Mouse (Mus musculus) cerebellum, adult (tissue): ENCODE data around the gene Ppp4c.

Experiments used
- ATAC-seq: cut with Nextera tagmentation; 2 replicates; pipeline ENCODE4 v1.9.2; 2017; ENCODE audit warnings: mild to moderate bottlenecking, moderate library complexity, mixed read lengths; ENCODE audit not compliant: insufficient number of reproducible peaks, low FRiP score, low TSS enrichment

Ppp4c gene

GRCm38 (mm10) chr7:126802134-126802889 is 10.0 kb upstream of the Ppp4c start:
- ATAC-seq, result no peak

DNA sequence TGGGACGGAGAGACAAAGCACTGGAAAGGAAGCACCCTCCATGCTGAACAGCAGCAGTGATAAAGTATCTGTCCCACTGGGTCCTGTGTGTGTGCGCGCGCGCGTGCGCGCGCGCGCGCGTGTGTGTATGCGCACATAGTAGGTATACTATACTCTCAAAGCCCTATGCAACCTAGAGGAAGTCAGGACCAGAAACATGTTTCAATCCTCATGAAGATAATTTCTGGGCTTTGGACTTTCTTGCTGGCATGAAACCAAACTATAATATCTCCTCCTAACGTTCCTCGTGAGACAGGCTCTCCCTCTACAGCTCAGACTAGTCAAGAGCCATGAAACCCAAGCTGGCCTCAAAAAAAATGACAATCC is 8.7 kb upstream of the Ppp4c start:
- ATAC-seq, result no peak

DNA sequence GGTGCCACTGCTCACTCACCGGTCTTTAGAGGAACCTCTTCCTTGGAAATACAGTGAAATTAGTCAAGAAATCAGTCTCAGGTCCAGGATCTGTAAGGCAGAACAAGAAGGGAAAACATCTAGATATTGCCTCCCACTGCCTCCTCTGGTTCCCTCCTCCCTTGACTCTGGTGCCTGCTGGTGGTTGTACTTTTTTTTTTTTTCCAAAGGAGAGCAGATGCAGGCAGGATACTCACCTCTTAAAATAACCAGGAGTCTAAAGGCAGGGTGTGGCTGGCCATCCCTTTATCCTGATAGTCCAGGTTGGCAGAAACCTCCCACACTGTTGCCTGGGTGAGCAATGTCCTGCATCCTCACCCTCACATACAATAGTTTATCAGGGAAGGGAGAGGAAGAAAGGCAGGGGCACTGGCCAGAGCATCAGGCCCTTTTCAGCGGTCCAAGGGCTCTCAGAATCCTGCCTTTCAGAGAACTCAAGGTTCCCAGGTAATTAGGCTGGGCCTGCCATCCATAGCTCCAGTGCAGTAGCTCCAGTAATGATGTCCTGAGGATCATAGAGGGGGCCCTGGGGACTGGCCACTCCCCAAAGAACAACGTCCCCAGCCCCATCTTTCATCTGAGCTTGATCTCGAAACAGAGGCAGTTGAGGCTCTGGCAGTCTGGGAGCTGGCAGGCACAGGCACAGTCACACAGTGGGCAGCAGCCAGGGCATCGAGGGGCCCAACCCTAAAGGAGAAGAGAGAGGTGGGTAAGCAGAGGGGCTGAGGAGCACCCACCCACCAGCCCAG is 8.2 kb upstream of the Ppp4c start:
- ATAC-seq, result no peak

DNA sequence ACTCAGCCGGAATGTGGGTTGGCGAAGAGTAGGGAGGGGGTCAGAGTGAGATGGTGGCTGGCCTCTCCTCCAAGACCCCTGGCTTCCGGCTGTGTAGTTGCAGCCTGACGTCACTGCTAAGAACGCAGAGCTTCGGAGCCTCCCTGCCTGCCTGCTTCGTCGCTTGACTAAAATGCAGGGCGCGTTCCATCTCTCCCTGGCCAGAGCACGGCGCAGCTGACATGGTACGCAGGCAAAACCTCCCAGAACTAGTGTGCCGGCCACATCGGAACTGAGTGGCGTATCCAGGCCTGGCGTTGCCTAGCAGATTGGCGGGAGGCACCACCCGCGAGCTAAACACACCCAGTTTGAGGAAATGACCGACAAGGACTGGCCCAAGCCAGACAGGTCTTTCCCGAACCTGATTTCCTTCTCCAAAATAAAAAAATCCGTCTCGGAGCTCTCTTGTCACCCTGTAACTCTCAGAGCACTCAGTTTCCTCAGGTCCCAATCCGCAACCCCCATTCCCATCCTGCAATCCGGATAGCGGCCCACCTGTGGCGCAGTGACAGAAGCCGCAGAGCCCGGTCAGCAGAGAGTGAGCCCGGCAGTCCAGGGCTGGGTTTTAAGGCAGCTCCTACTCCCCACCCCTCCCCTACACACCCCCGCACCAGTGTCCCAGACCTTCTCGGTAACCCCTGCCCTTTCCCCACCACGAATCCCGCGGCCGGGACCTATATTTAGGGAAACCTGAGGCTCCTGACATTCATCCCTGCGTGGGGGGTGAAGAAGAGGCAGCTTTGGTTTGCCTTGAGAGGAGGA is 7.4 kb upstream of the Ppp4c start:
- peak; percentile 45 for ATAC-seq

DNA sequence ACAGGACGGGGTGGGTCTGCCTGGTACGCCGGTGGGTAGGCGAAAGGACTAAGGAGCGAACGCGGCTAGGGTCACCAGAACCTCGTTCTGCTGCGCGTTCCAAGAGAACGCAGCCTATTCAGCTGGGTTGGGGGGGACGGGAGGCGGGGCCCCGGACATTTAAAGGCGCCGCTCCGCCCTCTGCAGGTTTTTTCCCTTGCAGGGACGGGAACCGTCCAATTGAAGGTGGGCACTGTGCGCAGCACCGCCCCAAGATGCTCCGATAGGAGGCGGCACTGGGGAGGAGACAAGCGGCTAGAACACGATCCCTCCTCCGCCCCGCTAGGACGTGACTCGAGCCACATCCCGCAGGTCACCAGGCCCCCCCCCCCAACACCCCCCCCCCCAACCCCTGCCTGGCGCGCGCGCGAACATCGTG is 6.8 kb upstream of the Ppp4c start:
- ATAC-seq, result peak; percentile 79

DNA sequence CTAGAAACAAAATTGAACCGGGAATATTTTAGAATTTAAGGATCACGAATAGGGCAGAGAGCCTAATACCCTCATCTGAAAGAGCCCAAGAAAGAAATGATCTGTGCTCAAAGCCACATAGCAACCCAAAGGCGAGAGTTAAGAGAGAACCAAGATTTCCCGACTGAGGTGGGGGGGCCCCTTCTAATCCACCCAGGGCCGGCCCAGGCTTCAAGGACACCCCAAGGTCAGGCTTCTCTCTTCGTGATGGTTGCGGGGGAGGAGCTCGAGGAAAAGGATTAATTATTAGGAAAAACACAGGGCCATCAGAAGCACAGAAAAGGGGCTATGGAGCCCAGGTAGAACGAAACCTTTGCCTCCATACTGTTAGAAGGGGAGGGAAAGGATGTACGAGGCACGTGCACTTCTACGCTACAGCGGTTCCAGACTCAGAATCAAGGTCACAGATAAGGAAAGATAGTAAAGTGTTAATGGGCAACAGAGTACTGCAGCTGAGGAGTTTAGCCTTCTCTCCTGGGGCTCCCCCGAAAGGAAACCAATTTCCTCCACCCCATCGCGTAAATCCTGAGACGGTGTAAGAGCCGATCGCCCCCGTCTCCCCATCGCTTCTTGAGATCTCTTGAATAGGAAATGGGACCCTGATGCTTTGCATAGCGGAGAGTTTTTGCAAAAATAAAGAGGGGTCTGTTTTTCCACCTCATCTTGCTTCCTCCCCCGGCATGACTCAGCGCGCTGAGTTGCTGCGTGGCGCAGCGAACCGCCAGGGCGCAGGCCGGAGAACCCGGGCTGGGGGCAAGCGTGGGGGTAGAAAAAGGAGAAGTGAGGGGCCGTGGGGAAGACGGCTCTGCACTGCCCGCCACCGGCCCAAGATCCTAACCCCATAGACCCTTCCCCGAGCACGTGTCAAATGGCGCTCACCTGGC is 6.1 kb upstream of the Ppp4c start:
- no peak for ATAC-seq

DNA sequence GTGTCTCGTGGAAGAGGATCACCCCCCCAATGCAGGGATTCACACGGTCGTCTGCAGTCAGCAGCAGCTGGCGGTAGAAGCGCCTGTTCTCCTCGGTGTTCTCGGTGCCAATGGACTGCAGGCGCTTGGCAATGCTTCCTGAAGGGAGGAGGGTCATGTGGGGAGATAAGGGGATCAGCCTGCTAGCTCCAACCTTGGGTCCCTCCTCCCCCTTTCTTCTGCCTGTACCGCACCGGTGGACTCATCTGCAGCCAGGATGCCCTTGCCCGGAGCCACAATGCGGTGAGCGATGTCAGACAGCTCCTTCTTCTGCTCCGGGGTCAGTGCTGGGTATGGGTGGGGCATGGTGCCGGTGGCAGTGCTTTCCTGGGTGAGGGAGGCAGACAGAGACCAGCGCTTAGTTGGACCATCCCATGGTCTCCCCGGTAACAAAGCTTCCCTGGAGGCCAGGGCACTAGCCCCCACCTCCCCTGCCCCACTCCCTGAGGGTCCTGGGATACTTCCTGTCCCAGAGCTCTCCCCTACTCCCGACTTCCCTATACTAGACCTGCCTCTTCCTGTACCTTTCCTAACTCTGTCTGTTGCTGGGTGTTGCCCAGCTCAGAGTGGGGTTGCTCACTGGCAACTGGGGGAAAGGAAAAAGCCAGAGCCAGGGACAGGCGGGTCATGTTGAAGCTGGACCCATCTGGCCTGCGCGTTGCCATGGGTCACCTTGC is 5.3 kb upstream of the Ppp4c start, which contains the start of gene Fam57b:
Gene Fam57b (plus strand): TSS at position 258 of the 716 bp plus-strand sequence.
- ATAC-seq, result no peak

DNA sequence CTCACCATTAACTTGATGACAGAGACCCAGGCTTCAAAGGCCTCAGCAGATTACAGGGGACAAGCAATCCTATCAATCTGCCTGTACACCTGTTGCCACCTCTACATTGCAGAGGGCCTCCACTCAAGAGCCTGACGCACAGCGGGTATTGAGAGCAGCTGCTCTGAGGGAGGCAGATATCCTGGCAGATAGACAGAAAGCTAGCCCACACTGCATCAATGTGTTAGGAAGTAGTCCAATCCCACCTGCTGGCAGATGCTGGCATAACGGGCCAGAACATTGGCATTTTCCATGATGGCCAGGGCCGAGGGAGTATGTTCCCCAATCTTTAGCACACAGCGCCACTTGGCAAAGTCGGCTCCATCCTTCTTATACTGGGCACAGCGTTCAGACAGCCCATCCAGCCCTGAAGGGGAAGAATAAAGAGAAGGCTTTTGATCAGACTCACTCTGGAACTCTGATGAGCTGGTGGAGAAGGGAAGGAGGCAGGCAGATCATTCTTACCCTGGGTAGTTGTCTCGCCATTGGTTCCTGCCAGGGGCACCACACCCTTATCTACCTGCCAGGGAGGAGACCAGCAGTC is 4.1 kb upstream of the Ppp4c start:
- no peak for ATAC-seq

- no peak for ATAC-seq
Observed at GRCm38 (mm10) chr7:126795387-126796317, 3.4 kb upstream of the Ppp4c start.

DNA sequence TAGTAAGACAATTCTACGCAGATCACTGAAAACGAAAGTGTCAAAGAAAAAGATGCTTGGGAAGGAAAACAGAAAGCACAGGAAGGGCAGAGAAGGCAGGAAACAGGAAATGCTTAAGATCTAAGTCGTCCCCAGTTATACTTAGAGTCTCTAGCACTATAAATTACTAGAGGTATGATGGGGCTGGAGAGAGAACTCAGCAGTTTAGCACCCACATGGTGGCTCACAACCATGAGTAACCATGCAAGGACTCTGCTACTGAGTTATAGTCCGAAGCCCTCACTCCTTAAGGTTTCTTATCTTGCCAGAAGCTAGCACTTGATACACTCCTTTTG is 1.9 kb upstream of the Ppp4c start:
- ATAC-seq, result no peak

DNA sequence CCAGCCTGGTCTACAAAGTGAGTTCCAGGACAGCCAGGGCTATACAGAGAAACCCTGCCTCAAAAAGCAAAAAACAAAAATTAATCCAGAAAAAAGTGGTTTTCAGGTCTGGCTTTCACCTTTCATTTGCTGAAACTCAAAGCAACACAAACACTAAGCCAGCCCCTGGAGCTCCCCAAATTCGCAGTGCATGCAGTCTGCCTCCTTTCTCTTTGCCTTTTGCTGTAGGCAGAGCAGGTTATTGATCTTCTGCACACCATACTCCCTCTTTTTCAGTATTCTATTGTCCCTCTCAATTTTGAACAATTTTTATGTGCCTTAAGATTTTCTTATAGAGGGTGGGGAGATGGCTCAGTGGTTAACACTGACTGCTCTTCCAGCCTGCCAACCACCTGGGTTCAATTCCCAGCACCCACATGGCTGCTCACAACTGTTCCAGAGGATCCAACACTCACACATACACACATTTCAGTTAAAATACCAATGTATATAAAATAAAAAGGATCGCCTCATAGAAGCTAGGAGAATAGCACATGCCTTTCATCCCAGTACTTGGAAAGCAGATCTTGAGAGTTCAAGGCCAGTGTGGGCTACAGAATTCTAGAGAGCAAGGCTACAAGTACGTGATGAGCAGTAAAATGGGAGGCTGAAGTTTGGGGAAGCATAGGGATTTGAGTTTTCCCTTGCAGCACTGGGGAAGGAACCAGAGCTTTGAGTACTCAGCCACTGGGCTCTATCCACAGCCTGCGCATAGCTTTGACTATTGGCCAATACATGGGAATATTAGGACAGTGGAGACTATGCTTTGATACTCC is 1.4 kb upstream of the Ppp4c start:
- no peak for ATAC-seq

- no peak for ATAC-seq
Observed at GRCm38 (mm10) chr7:126792721-126793443, 586 bp upstream of the Ppp4c start.

- ATAC-seq, result no peak
Observed at GRCm38 (mm10) chr7:126789141-126789540, 3.2 kb downstream of the Ppp4c start.

- no peak for ATAC-seq
Observed at GRCm38 (mm10) chr7:126786142-126786541, 6.2 kb downstream of the Ppp4c start.

DNA sequence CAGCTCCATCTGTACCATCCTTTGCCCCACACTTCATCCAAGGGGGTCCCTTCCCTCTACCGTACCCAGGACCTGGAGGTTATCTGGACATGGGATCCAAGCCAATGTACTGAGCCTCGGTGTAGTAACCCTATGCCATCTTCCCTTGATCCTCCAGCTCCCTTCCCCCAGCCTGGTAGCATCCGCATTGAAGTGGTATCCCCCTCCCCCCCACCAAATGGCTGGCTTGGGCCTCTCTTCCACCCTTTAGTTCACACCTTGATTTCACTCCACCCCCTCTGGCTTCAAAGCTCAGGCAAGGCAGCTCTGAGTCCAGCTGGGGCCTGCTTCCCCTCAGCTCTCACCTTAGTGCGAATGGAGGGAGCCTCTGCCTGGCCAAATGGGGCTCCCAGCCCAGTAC is 7.2 kb downstream of the Ppp4c start:
- ATAC-seq, result no peak

DNA sequence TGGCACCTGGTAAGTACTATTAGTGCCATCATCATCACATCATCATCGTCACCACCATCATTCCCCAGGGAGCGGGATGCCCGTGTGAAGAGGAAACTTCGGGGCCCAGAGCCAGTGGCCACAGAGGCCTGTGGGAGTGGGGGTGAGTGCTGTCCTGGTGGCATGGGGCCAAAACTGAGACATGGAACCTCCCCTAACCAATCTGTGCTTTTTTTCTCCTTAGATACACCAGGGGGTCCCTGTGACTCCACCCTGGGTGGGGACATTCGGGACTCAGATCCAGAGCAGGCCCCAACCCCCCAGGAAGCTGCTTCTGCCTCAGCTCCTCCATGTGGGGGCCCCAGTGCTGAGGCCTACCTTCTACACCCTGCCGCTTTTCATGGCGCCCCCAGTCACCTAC is 7.8 kb downstream of the Ppp4c start:
- no peak for ATAC-seq

GRCm38 (mm10) chr7:126782693-126783092 is 9.6 kb downstream of the Ppp4c start:
- no peak for ATAC-seq
